28 mouse cellular contexts compared by ENCODE assay signal in genomic region chr19:17590314-17590713, GRCm38 (mm10).
DNase-seq lines count a peak whose midpoint lies in the region; ATAC-seq and TF ChIP-seq lines count a peak whose summit lies in the region.
"Had no signal": no experiment of that assay in that cellular context is flagged by ENCODE, and none has a peak within 500 bp of the region (broad histone marks: within the 10 kb centered on the region; RNA-seq: fewer than 3 reads in every experiment).

No protein-coding gene starts in this region.

- H3K9ac ChIP-seq in forebrain, embryonic 11.5 days (ENCODE audit: low read length): no peak overlapping the region
- no peak overlapping the region for H3K9ac ChIP-seq in embryonic facial prominence, embryonic 11.5 days (replicated peaks; ENCODE audit: low read length)
- no peak overlapping the region for H3K9ac ChIP-seq in limb, embryonic 14.5 days (ENCODE audit: low read depth, low read length, severe bottlenecking)
- H3K9ac ChIP-seq: heart, embryonic 12.5 days; hindbrain, embryonic 15.5 days; liver, embryonic 14.5 days; midbrain, embryonic 15.5 days had no signal

- H3K36me3 ChIP-seq in forebrain, embryonic 10.5 days (replicated peaks): peaks cover 5% of the 10 kb centered on the region; the same call in 1 of the 2 replicates
- no peaks in the 10 kb centered on the region for H3K36me3 ChIP-seq in forebrain, embryonic 11.5 days (ENCODE audit: control insufficient read depth, insufficient read depth, low read length)
- no peaks in the 10 kb centered on the region for H3K36me3 ChIP-seq in embryonic facial prominence, embryonic 11.5 days (replicated peaks; ENCODE audit: control insufficient read depth, insufficient read depth, low read depth, low read length)
- H3K36me3 ChIP-seq in limb, embryonic 14.5 days (ENCODE audit: control insufficient read depth, insufficient read depth, low read length): 0 out of 2 replicates have a peak, but pooled peaks cover 4% of the 10 kb centered on the region
- H3K36me3 ChIP-seq: G1E; hindbrain, embryonic 15.5 days; midbrain, embryonic 15.5 days had no signal

- TF ChIP-seq POLR2A in limb, embryonic 14.5 days (IDR thresholded peaks at IDR 0.05; ENCODE audit: borderline replicate concordance, extremely low read depth, insufficient read depth, insufficient read length): no peak

- 0 out of 2 replicates have a peak overlapping the region, but pooled peaks have one; percentile 15 for H3K27ac ChIP-seq in forebrain, embryonic 10.5 days
- no peak overlapping the region for H3K27ac ChIP-seq in forebrain, embryonic 11.5 days (ENCODE audit: low read depth, low read length)
- no peak overlapping the region for H3K27ac ChIP-seq in embryonic facial prominence, embryonic 11.5 days (replicated peaks; ENCODE audit: low read depth, low read length)
- no peak overlapping the region for H3K27ac ChIP-seq in limb, embryonic 14.5 days (replicated peaks; ENCODE audit: low read depth, low read length)
- H3K27ac ChIP-seq: gastrocnemius, adult 2 months; hindbrain, embryonic 15.5 days; kidney, postnatal 0 days; liver, embryonic 14.5 days; midbrain, embryonic 15.5 days; stomach, postnatal 0 days had no signal

- 73% methylated on average over 1 of the region's 1 CpGs for WGBS in forebrain, embryonic 10.5 days
- 66% methylated on average over 1 of the region's 1 CpGs for WGBS in forebrain, embryonic 11.5 days
- 42% methylated on average over 1 of the region's 1 CpGs for WGBS in embryonic facial prominence, embryonic 11.5 days
- 30% methylated on average over 1 of the region's 1 CpGs for WGBS in limb, embryonic 14.5 days

- no peak overlapping the region for H3K4me2 ChIP-seq in forebrain, embryonic 11.5 days (ENCODE audit: low read depth, low read length, severe bottlenecking)
- no peak overlapping the region for H3K4me2 ChIP-seq in embryonic facial prominence, embryonic 11.5 days (ENCODE audit: low read depth, low read length)
- no peak overlapping the region for H3K4me2 ChIP-seq in limb, embryonic 14.5 days (replicated peaks; ENCODE audit: low read depth, low read length, severe bottlenecking)
- H3K4me2 ChIP-seq: heart, embryonic 12.5 days; hindbrain, embryonic 15.5 days; midbrain, embryonic 15.5 days had no signal

- H3K4me3 ChIP-seq in forebrain, embryonic 10.5 days: no peak overlapping the region
- no peak overlapping the region for H3K4me3 ChIP-seq in forebrain, embryonic 11.5 days (ENCODE audit: low read depth, low read length)
- no peak overlapping the region for H3K4me3 ChIP-seq in embryonic facial prominence, embryonic 11.5 days (ENCODE audit: low read depth, low read length)
- H3K4me3 ChIP-seq in limb, embryonic 14.5 days (replicated peaks; ENCODE audit: low read length): no peak overlapping the region
- H3K4me3 ChIP-seq: gastrocnemius, adult 2 months; heart, embryonic 12.5 days; hindbrain, embryonic 15.5 days; midbrain, embryonic 15.5 days had no signal

- peaks cover 39% of the 10 kb centered on the region for H3K4me1 ChIP-seq in forebrain, embryonic 10.5 days
- peaks cover 4% of the 10 kb centered on the region; the same call in 1 of the 2 replicates for H3K4me1 ChIP-seq in forebrain, embryonic 11.5 days (replicated peaks; ENCODE audit: control insufficient read depth, insufficient read depth, low read length)
- peaks cover 4% of the 10 kb centered on the region; the same call in 1 of the 2 replicates for H3K4me1 ChIP-seq in embryonic facial prominence, embryonic 11.5 days (ENCODE audit: control insufficient read depth, insufficient read depth, low read length)
- H3K4me1 ChIP-seq in limb, embryonic 14.5 days (ENCODE audit: control insufficient read depth, insufficient read depth, low read length): peaks cover 24% of the 10 kb centered on the region

- no peaks in the 10 kb centered on the region for H3K9me3 ChIP-seq in forebrain, embryonic 10.5 days
- H3K9me3 ChIP-seq in forebrain, embryonic 11.5 days (ENCODE audit: control insufficient read depth, low read length): no peaks in the 10 kb centered on the region
- H3K9me3 ChIP-seq in embryonic facial prominence, embryonic 11.5 days (replicated peaks; ENCODE audit: control insufficient read depth, low read length): no peaks in the 10 kb centered on the region
- no peaks in the 10 kb centered on the region for H3K9me3 ChIP-seq in limb, embryonic 14.5 days (ENCODE audit: control insufficient read depth, low read length)
- H3K9me3 ChIP-seq: G1E; heart, embryonic 12.5 days; hindbrain, embryonic 15.5 days; midbrain, embryonic 15.5 days had no signal

- no peak for DNase-seq in forebrain, embryonic 10.5 days (ENCODE audit: extremely low spot score, low spot score)
- no peak for DNase-seq in forebrain, embryonic 11.5 days (ENCODE audit: low spot score)
- peak; percentile 78 for DNase-seq in embryonic facial prominence, embryonic 11.5 days (ENCODE audit: low spot score)
- peak; percentile 77 for DNase-seq in forelimb bud, embryonic 11.5 days (ENCODE audit: low read depth, low spot score)
- peak; percentile 40 for DNase-seq in limb, embryonic 14.5 days (ENCODE audit: low spot score)
- DNase-seq in layer of hippocampus, adult 18-20 months (ENCODE audit: low spot score in 2 of 2): no peak
- no peak for DNase-seq in layer of hippocampus, postnatal 36 days
- DNase-seq: adrenal gland, postnatal 10 days; cerebellum, adult 8-10 months; cerebellum, postnatal 25 days; gastrocnemius, adult 2 months; gastrocnemius, postnatal 36 days; heart, adult 18-20 months; kidney, adult 18-20 months; layer of hippocampus, adult 9-11 months; liver; lung, adult 2 months; lung, postnatal 10 days; right cerebral cortex, postnatal 4 days; thymus, adult 2 months; thymus, postnatal 36 days had no signal

- H3K27me3 ChIP-seq in forebrain, embryonic 10.5 days (ENCODE audit: poor library complexity, severe bottlenecking): no peaks in the 10 kb centered on the region
- H3K27me3 ChIP-seq in forebrain, embryonic 11.5 days (ENCODE audit: control insufficient read depth, insufficient read depth, low read length): no peaks in the 10 kb centered on the region
- no peaks in the 10 kb centered on the region for H3K27me3 ChIP-seq in embryonic facial prominence, embryonic 11.5 days (ENCODE audit: control insufficient read depth, insufficient read depth, low read length)
- H3K27me3 ChIP-seq in limb, embryonic 14.5 days (ENCODE audit: control insufficient read depth, insufficient read depth, low read length): no peaks in the 10 kb centered on the region
- H3K27me3 ChIP-seq: heart, embryonic 12.5 days; hindbrain, embryonic 15.5 days; midbrain, embryonic 15.5 days had no signal

- no peak for ATAC-seq in forebrain, embryonic 11.5 days (replicated peaks; ENCODE audit: low FRiP score)
- ATAC-seq in embryonic facial prominence, embryonic 11.5 days (replicated peaks; ENCODE audit: insufficient number of reproducible peaks, low FRiP score, low TSS enrichment, low read depth): peak; percentile 49; the same call in 1 of the 2 replicates
- no peak; the same call in 1 of the 2 replicates for ATAC-seq in limb, embryonic 14.5 days (ENCODE audit: low FRiP score, low read depth)
- ATAC-seq: midbrain, embryonic 15.5 days had no signal

Comparison
In these comparisons a context has a peak if more than half of its experiments do, and no peak if none do; other contexts are left out.
1. DNase-seq: peak in embryonic facial prominence, embryonic 11.5 days (single experiment), forelimb bud, embryonic 11.5 days (single experiment) and limb, embryonic 14.5 days (single experiment); none in forebrain, embryonic 10.5 days (single experiment), forebrain, embryonic 11.5 days (single experiment), layer of hippocampus, adult 18-20 months (0 of 2) and layer of hippocampus, postnatal 36 days (0 of 2).